Mouse (Mus musculus) small intestine, adult 2 months (tissue): ENCODE results near the gene Igfbp1. TPM values are rescaled to one million over a fixed set of nuclear protein-coding genes. Genes with fewer than 3 reads are reported as not detected.

ENCODE experiments used
- H3K27ac ChIP-seq: fragments of 200-500 bp; 2 replicates; pipeline ENCODE4 v1.5.1; 2012; ENCODE audit warnings: low read depth, low read length, control low read depth, inconsistent platforms; ENCODE audit not compliant: insufficient read depth
- H3K27me3 ChIP-seq: fragments of 200-500 bp; 2 replicates; pipeline ENCODE4 v1.6.1; 2012; ENCODE audit warnings: mild to moderate bottlenecking, moderate library complexity, low read length, inconsistent platforms; ENCODE audit not compliant: control insufficient read depth, insufficient read depth
- H3K36me3 ChIP-seq: fragments of 200-500 bp; 2 replicates; pipeline ENCODE4 v1.6.1; 2012; ENCODE audit warnings: mild to moderate bottlenecking, low read length, control low read depth, inconsistent platforms; ENCODE audit not compliant: control insufficient read depth, insufficient read depth
- H3K4me1 ChIP-seq: fragments of 200-500 bp; 2 replicates; pipeline ENCODE4 v1.6.1; 2012; ENCODE audit warnings: low read length, inconsistent platforms, mixed read lengths; ENCODE audit not compliant: control insufficient read depth, insufficient read depth, insufficient read length
- H3K4me3 ChIP-seq: fragments of 200-500 bp; 2 replicates; pipeline ENCODE4 v1.5.1; 2012; ENCODE audit warnings: low read depth, mild to moderate bottlenecking, control low read depth, inconsistent platforms, low read length, moderate library complexity
- CTCF ChIP-seq: fragments of 200-500 bp; IDR thresholded peaks from 2 replicates; pipeline ENCODE4 v1.5.1; 2012; ENCODE audit warnings: low read depth, mild to moderate bottlenecking, control low read depth, inconsistent platforms, low read length, moderate library complexity, mixed read lengths; ENCODE audit not compliant: insufficient replicate concordance, insufficient read length; ENCODE audit errors: extremely low read depth
- POLR2A ChIP-seq: fragments of 200-500 bp; IDR thresholded peaks from 2 replicates; pipeline ENCODE4 v1.6.1; 2012; ENCODE audit warnings: low read depth, mild to moderate bottlenecking, control low read depth, inconsistent platforms, low read length, moderate library complexity
- WGBS: fragments of 180-500 bp; shearing (Covaris S2); methylation state at CpG from one replicate; pipeline ENCODE4 v1.1.7; 2018; 5-methylcytosine and 5-hydroxymethylcytosine counted together
- polyA plus RNA-seq: library from polyadenylated mRNA; depleted of rRNA; stranded (reverse); fragments of >200 nt; gene quantifications from 2 replicates; pipeline ENCODE4 v1.2.3, GENCODE M21; 2012; rRNA removed

Igfbp1 gene
- polyA plus RNA-seq, 1 experiment = 0.19 TPM

DNA sequence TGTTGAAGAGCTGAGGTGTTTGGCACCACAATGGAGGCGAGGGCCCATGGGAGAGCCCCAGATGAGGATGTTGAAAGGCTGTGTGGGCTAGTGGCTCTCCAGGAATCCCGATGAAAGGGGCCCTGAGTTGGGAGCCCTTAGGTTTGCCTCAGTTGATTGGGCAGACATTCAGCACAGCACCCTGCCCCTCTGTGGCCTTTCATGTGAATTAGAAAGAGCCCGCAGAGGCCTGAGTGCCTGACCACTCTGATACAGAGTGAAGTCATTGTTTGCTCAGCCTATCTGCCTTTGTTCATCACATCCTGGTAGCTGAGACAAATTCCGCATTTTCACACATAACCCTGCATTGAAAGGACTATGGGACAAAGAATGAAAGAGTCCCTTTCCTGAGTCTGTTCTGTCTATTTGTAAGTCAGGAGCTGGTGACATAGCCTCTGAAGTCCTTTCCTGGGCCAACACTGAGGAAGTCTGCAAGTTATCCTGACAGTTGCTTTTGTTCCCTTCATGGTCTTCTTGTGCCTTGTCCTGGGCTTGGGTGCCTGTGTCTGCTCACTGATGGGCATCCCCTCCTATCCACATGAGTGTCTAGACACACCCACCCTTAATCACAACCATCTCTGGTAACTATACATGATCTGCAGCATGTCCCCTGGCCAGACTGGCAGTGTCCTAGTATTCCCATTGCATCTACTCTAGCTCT, 41.6 kb downstream of the Igfbp1 start:
- no peak overlapping the region for H3K4me3 ChIP-seq
- H3K36me3 ChIP-seq = no peaks in the 10 kb centered on the region
- no peaks in the 10 kb centered on the region for H3K4me1 ChIP-seq
- no peak overlapping the region for H3K27ac ChIP-seq
- H3K27me3 ChIP-seq = no peaks in the 10 kb centered on the region
- 58% methylated on average over 4 of the region's 4 CpGs for WGBS
- TF ChIP-seq POLR2A = no peak
- no peak for TF ChIP-seq CTCF

DNA sequence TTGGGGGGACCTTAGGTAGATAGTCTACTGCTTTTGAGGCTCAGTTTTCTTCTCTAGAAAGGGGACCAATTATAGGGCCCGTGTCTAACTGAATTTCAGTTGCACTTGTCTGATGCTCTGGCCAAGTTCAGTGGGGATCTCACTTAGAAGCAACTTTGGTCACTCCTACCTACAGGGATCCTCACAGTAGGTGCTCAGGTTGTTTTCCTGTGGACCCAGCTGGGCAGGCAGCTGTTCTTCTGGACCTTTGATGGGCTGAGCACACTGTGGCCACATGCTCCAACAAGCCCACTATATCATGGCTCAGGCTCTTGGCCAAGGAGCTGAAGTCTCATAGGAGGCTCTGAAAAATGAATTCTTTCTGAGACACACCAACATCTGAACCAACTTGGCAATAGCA, 47.2 kb downstream of the Igfbp1 start:
- no peak overlapping the region for H3K4me3 ChIP-seq
- no peaks in the 10 kb centered on the region for H3K4me1 ChIP-seq
- H3K27ac ChIP-seq = no peak overlapping the region
- no peaks in the 10 kb centered on the region for H3K27me3 ChIP-seq
- TF ChIP-seq CTCF (no peak), POLR2A (no peak)
- H3K36me3 ChIP-seq = no peaks in the 10 kb centered on the region
- 65% methylated on average over 1 of the region's 1 CpGs for WGBS

DNA sequence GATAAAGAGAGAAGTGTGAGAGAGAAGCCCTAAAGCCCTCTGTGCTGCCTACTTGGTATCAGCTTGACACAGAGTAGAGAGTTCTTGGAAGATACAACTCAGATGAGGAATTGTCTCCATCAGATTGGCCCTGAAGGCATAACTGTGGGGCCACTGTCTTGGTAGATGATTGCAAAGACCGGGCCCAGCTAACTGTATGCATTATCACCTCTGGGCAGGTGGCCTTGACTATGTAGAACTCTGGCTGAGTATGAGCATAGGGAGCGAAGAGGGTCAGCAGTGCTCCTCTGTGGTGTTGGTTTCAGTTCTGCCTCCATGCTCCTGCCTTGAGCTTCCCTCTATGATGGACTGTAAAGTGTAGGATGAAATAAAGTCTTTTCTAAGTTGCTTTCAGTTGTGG, 52.8 kb downstream of the Igfbp1 start:
- no peak for TF ChIP-seq CTCF
- no peak for TF ChIP-seq POLR2A
- Histone ChIP-seq H3K27ac (no peak overlapping the region), H3K4me1 (no peaks in the 10 kb centered on the region), H3K4me3 (no peak overlapping the region), H3K36me3 (no peaks in the 10 kb centered on the region), H3K27me3 (no peaks in the 10 kb centered on the region)
- WGBS = 77% methylated on average over 2 of the region's 2 CpGs

DNA sequence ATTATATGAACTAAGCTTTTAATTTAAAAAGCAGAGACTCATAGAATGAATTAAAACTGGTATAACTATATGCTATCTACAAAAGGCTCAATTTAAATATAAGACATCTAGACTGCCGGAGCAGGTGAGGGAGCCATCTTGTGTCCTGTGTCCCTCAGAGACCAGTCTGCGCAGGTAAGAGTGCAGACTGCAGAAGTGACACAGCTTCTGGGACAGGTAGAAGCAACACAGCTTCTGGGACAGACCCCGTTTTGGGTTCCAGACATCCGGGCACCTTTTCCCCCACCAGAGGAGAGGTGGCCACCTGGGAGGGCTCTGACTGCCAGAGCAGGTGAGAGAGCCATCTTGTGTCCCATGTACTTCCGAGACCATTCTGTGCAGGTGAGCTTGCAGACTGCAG, 53.3 kb downstream of the Igfbp1 start:
- 91% methylated on average over 5 of the region's 5 CpGs for WGBS
- no peaks in the 10 kb centered on the region for H3K36me3 ChIP-seq
- no peak overlapping the region for H3K4me3 ChIP-seq
- no peaks in the 10 kb centered on the region for H3K4me1 ChIP-seq
- no peak for TF ChIP-seq CTCF
- no peak for TF ChIP-seq POLR2A
- no peaks in the 10 kb centered on the region for H3K27me3 ChIP-seq
- H3K27ac ChIP-seq = no peak overlapping the region

Other genes with a start within 250 kb of the Igfbp1 start
- gene Adcy1, start 134.3 kb upstream of the Igfbp1 start, polyA plus RNA-seq = 0.34 and 0.99 TPM in 2 replicates
- gene Gm11985, start 9.2 kb upstream of the Igfbp1 start, polyA plus RNA-seq = not detected in 2 replicates
- 78.8 and 116 TPM in 2 replicates for gene Igfbp3, start 16.1 kb downstream of the Igfbp1 start, polyA plus RNA-seq